Mouse (Mus musculus): ENCODE data around the gene Pld2. TPM values are rescaled to one million over a fixed set of nuclear protein-coding genes. Genes with fewer than 3 reads are reported as not detected.

Pld2 gene
- 2.8 and 4.8 TPM in 2 replicates for polyA plus RNA-seq (2012; ENCODE audit: low replicate concordance)

GRCm38 (mm10) chr11:70539877-70540587 lies at the start of gene Pld2:
TSS of gene Pld2 (plus strand) at chr11:70540064.

GRCm38 (mm10) chr11:70504970-70505369 lies 34.9 kb upstream of the Pld2 start, which contains the start of gene Tm4sf5:
TSS of gene Tm4sf5 (plus strand) at chr11:70505244.

GRCm38 (mm10) chr11:70514288-70514687 lies 25.6 kb upstream of the Pld2 start, which contains the start of gene Vmo1:
TSS of gene Vmo1 (minus strand) at chr11:70514616.

GRCm38 (mm10) chr11:70518923-70519322 lies 20.9 kb upstream of the Pld2 start, which contains the start of gene Gltpd2:
TSS of gene Gltpd2 (plus strand) at chr11:70519196.

GRCm38 (mm10) chr11:70525184-70525678 lies 14.6 kb upstream of the Pld2 start, which contains the start of gene Psmb6:
TSS of gene Psmb6 (plus strand) at chr11:70525367.

DNA sequence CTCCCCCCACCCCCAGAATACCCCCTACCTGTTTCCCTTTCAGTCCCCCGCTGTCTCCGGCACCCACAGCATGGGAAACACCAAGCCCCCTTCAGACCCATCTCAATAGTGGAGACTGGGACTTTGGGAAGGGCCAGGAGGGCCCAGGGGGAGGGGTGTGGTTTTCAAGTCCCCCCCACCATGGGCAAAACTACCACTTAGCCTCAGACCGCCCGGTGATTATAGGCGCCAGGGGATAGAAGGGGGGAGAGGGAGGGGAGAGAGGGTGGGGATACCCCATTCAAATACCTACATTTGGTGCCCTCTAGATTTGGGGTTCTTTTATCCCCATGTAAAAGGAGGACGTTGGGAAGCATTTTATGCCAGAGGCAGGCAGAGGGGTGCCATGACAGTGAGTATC lies 7.0 kb upstream of the Pld2 start, which contains the start of gene Gm40193:
TSS of gene Gm40193 (minus strand) at position 101 of the 400 bp plus-strand sequence.

DNA sequence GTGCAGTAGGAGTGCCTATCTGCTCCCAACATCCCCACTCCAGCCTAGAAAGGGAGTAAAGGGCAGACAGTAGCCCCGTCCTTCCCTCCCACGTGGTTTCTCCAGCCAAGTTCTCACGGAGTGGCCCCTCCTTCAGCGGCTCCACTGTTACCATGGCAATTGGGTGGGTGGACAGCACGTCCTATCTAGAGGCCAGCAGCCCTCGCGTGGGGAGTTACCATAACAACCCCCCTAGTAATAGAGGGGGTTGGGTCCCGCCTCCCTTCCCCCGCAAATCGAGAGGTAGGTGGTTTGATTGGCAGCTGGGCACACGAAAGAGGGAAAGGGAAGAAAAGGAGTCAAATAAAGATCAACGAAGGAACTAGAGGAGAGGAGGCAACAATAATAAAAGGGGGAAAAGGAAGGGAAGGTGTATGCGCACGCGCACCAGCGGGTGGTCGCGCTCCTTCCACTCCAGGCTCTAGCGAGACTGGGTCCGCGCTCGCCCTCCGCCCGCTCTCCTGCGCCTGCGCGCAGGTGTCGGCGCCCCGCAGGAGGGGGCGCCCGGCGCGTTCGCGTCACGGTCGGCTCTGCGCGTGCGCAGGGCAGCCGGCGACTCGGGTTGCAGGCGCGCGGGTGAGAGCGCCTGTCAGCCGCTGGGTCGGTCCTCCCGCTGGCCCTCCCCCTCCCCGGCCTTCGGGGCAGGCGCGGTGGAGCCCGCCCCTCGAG lies 22.6 kb downstream of the Pld2 start, which contains the start of gene Mink1:
TSS of gene Mink1 (plus strand) at position 595 of the 708 bp plus-strand sequence.

Other genes starting within 250 kb of the Pld2 start
- gene Alox12e, start 217.4 kb upstream of the Pld2 start, polyA plus RNA-seq (2012; ENCODE audit: low replicate concordance) = 0.10 TPM in 1 of 2 replicates, not detected in the other
- 1.4 and 1.8 TPM in 2 replicates for gene Alox15, start 188.0 kb upstream of the Pld2 start, polyA plus RNA-seq (2012; ENCODE audit: low replicate concordance)
- gene Pelp1, start 130.0 kb upstream of the Pld2 start, polyA plus RNA-seq (2012; ENCODE audit: low replicate concordance) = 34.5 and 61.0 TPM in 2 replicates
- gene Arrb2, start 107.4 kb upstream of the Pld2 start, polyA plus RNA-seq (2012; ENCODE audit: low replicate concordance) = 412 and 439 TPM in 2 replicates
- gene Med11, start 88.1 kb upstream of the Pld2 start, polyA plus RNA-seq (2012; ENCODE audit: low replicate concordance) = 13.9 and 47.2 TPM in 2 replicates
- gene Zmynd15, start 80.6 kb upstream of the Pld2 start, polyA plus RNA-seq (2012; ENCODE audit: low replicate concordance) = 2.2 and 3.7 TPM in 2 replicates
- gene Cxcl16, start 80.1 kb upstream of the Pld2 start, polyA plus RNA-seq (2012; ENCODE audit: low replicate concordance) = 5.5 and 6.1 TPM in 2 replicates
- gene Tm4sf5, start 34.8 kb upstream of the Pld2 start, polyA plus RNA-seq (2012; ENCODE audit: low replicate concordance) = 0.40 and 1.2 TPM in 2 replicates
- not detected in 2 replicates for gene Vmo1, start 25.4 kb upstream of the Pld2 start, polyA plus RNA-seq (2012; ENCODE audit: low replicate concordance)
- not detected in 2 replicates for gene Gltpd2, start 20.9 kb upstream of the Pld2 start, polyA plus RNA-seq (2012; ENCODE audit: low replicate concordance)
- 57.2 and 129 TPM in 2 replicates for gene Psmb6, start 14.7 kb upstream of the Pld2 start, polyA plus RNA-seq (2012; ENCODE audit: low replicate concordance)
- gene Gm40193, start 7.1 kb upstream of the Pld2 start, polyA plus RNA-seq (2012; ENCODE audit: low replicate concordance) = not detected in 2 replicates
- 149 and 293 TPM in 2 replicates for gene Mink1, start 22.8 kb downstream of the Pld2 start, polyA plus RNA-seq (2012; ENCODE audit: low replicate concordance)
- gene 4930544D05Rik, start 75.8 kb downstream of the Pld2 start, polyA plus RNA-seq (2012; ENCODE audit: low replicate concordance) = not detected in 2 replicates
- gene Chrne, start 79.2 kb downstream of the Pld2 start, polyA plus RNA-seq (2012; ENCODE audit: low replicate concordance) = 0.98 and 1.9 TPM in 2 replicates
- 0.47 and 1.1 TPM in 2 replicates for gene Gp1ba, start 99.1 kb downstream of the Pld2 start, polyA plus RNA-seq (2012; ENCODE audit: low replicate concordance)
- 97.5 and 293 TPM in 2 replicates for gene Rnf167, start 107.2 kb downstream of the Pld2 start, polyA plus RNA-seq (2012; ENCODE audit: low replicate concordance)
- gene Slc25a11, start 107.4 kb downstream of the Pld2 start, polyA plus RNA-seq (2012; ENCODE audit: low replicate concordance) = 60.4 and 82.0 TPM in 2 replicates
- gene Pfn1, start 114.6 kb downstream of the Pld2 start, polyA plus RNA-seq (2012; ENCODE audit: low replicate concordance) = 4,148 and 9,034 TPM in 2 replicates
- 15.7 and 25.1 TPM in 2 replicates for gene Eno3, start 117.1 kb downstream of the Pld2 start, polyA plus RNA-seq (2012; ENCODE audit: low replicate concordance)
- gene Spag7, start 129.4 kb downstream of the Pld2 start, polyA plus RNA-seq (2012; ENCODE audit: low replicate concordance) = 87.8 and 103 TPM in 2 replicates
- 59.8 and 107 TPM in 2 replicates for gene Camta2, start 148.0 kb downstream of the Pld2 start, polyA plus RNA-seq (2012; ENCODE audit: low replicate concordance)
- 0.36 and 0.41 TPM in 2 replicates for gene Inca1, start 160.1 kb downstream of the Pld2 start, polyA plus RNA-seq (2012; ENCODE audit: low replicate concordance)
- gene Kif1c, start 160.5 kb downstream of the Pld2 start, polyA plus RNA-seq (2012; ENCODE audit: low replicate concordance) = 37.7 and 84.2 TPM in 2 replicates
- gene Zfp3, start 224.1 kb downstream of the Pld2 start, polyA plus RNA-seq (2012; ENCODE audit: low replicate concordance) = 3.1 and 3.2 TPM in 2 replicates

All from hematopoietic multipotent progenitor cell, adult 10-12 weeks (in vitro differentiated cells).